Mouse (Mus musculus): Measurements from ENCODE around the gene Cdkl1.
A peak's percentile ranks its signal among the peaks of the same experiment; 100 is the strongest.

The Cdkl1 gene

DNA sequence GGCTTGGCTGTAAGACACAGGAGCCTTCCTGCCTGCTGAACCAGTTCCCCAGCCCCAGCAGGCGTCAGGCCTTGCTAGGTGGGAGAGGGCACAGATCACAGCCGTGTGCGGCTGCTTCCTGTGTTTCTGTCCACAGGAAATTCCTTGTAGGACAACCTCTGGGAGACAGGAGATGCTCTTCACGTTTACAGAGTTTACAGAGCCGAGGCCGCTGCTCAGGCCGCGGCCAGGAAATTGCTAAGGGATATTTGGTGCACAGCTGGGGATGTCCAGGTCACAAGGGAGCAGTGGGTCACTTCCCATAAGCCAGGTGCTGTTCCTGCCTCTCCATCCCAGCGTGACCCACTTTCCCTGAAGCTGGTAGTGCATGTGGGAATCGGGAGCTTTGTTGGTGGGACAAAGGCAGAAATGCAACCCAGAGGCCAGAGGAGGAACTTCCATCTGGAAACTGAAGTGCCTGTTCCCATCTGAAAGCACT, 39.2 kb downstream of the Cdkl1 start:
- no peak for DNase-seq (ENCODE audit: low spot score in 2 of 2)

DNA sequence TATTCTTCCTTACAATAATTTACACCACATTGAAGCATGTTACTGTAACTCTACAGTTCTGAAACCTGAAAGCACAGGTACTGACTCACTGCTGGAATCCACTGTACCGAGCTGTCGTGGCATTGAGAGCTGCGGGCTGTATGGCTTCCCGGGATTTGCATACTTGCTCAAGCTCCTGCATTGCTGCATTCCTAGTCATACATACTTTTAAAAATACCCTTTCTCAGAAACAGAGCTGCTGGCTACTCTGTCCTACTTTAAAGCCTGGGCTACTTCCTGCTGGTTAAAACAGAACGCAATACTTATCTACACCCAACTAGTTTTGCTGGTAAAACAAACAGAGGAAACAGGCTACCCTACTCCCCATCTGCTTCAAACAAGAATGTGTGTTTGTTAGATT, 46.9 kb downstream of the Cdkl1 start:
- no peak for DNase-seq (ENCODE audit: low spot score in 2 of 2)

DNA sequence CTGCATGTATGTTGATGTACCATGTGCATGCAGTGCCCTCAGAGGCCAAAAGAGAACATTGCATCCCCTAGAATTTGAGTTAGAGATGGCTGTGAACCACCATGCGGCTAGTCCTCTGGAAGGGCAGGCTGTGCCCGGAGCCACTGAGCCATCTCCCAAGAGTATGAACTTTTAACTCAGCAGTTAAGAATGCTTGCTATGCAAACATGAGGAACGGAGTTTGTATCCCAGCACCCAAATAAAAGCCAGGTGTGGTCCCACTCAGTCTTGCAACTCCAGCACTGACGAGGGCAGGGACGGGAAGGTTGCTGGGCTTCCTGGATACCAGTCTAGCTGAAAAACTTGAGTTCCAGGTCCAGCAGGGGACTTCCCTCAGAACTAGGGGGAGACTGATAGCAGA, 49.1 kb downstream of the Cdkl1 start:
- peak in 1 of 2 experiments; percentile 33 for DNase-seq (ENCODE audit: low spot score in 2 of 2)

DNA sequence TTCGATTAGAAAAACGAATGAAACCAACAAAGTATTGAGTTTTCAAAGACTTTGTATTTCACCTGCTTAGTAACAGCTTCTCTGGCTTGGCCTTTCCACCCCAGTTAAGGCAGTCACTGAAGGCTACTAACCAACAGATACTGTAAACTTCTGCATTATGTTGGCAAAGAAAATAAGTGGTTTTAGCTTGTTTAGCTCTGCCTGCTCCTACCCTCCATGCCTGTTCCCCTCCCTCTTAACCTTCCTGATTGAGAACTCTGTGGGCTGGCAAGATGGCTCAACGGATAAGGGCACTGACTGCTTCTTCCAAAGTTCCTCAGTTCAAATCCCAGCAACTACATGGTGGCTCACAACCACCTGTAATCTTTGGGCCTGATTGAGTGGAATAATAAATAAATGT, 57.1 kb downstream of the Cdkl1 start:
- no peak for DNase-seq (ENCODE audit: low spot score in 2 of 2)

DNA sequence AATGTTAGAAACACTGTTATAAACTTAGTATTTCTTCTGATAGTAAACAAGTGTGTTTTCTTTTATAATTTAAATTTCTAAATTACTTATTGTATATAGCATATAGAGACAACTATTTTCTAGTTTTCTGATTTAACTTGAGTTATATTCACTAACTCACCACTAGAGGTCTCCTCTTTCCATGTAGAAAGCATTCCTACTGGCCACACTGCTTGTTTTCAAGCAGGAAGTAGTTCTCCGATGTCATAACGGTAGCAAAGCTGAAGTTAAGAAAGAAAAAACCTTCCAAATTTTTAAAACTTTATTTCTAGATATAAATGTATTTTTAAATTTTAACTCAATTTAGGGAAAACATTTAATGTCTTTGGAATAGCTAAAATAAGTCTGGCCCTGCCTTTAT, 57.5 kb downstream of the Cdkl1 start:
- DNase-seq (ENCODE audit: low spot score in 2 of 2) = no peak

DNA sequence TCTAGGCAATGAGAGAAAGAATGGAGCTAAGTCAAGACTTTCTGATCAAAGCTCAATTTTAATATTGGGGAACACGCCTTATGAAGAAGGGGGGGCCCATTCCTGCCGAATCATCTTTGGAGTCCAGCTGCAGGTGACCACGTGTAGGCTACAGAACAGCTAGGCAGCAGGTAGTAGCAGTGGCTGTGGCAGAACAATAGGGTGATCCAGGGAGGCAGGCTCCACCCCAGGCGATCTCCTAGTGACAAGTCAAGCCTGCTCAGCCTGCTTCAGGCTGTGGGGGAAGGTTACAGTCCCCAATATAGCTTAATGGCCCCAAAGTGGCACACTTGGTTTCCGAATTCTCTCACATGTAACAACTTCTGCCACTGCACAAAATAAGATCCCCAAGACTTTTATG, 58.8 kb downstream of the Cdkl1 start:
- DNase-seq (ENCODE audit: low spot score in 2 of 2) = no peak

DNA sequence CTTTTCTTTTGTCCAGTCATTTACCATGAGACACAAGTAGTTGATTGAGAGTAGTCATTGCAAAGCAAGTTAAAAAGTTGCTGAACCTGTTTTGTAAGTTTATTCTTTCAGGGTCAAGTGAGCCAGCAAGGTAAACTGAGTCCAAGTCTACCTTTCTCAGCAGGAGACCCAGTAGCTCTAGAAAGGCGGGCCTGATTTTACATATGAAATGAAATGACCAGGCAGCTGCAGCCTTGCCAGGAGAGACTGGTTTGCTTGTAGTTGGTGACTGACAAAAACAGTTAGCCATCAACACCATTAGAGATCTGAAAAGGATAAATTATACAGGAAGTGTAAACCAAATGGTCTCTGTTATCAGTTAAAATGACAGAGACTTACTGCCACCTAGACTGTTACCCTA, 60.8 kb downstream of the Cdkl1 start:
- no peak for DNase-seq (ENCODE audit: low spot score in 2 of 2)

DNA sequence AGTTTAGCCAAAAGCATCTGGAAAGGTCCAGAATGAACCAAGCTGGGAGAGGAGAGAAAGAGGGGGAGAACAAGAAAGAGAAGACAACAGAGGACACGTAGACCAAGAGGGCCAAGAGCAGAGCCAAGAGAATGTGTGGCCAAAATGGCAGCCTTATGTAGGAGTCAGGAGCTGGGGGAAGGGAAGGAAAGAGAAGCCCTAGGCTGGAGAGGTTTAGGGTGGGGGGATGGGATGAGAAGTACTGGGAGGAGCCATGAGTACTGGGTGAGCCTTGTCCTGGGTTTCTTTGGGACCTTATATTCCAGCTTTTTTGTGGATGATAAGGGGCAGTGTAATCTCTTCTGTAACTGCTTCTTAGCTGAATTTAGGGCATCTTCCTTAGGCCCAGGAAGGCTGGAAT, 61.8 kb downstream of the Cdkl1 start:
- DNase-seq (ENCODE audit: low spot score in 2 of 2) = no peak

DNA sequence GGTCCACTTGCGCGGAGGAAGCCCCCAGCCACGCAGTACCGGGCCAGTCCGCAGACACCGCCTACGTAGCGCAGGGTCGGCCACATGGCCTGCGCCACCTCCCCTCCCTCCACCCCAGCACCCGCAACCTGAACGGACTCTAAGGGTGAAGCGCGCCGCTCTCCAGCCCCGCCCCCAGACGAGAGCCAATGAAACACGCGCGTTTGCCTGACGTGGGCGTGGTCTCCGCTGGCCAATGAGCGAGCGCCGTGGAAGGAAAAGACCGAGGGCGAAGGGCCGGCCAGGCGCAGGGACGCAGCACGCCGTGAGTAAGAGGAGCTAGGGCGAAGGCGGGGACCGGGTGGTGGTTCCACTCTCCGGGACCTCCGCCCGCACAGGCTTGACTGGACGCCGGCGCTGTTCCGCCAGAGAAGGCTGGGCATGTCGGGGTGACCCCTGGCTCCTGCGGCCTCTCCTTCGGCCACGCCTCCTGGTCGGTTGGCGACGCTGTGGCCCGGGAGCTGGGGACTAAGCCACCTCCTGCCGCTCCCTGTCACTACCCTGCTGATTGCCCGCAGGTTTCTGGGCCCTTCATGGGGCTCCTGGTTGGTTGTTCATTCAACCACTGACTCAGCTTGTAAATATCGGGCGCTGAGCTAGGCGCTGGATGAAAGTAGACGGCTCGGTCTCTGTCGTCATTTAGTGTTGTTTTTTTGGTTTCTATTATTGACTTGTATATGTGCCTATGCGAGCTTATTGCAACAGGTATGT, 66.2 kb downstream of the Cdkl1 start, which contains the start of the genes L2hgdh and Atp5s:
Gene L2hgdh, minus strand, starts transcription at position 163 of the 750 bp plus-strand sequence.
Gene Atp5s, plus strand, starts transcription at position 240 of the 750 bp plus-strand sequence.
- peak; percentile 94 to 96 for DNase-seq (ENCODE audit: low spot score in 2 of 2)

DNA sequence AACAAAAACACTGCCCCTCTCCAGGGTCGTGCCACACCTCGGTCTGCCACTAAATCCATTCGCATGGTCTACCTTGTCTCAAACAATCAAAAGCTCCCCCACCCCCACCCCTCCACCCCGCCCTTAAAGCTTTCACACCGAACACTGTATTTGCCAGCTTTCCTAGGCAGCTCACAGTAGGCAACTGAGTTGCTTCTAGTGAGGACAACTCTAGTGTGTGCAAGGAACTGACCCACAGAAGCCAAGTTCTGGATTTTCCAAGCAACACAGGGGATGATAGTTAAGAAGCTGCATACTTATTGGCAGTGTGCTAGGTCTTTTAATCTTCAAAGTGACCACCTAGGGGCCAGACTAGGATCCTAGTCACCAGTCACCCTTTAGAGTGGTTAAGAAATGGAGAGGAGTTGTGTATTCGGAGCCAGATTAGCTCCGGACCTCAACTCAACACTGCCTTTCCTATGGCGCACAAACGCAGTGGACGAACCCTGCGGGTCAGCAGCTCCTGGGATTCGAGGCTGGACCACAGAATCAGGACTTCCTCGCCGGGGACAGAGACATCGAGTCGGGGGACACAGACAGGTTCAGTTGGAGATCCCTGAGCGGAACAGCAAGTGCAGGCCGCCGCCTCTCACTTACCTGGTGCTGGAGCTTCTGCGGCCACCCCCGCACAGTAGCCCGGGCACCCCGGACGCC, 66.9 kb downstream of the Cdkl1 start:
- no peak for DNase-seq (ENCODE audit: low spot score in 2 of 2)

DNA sequence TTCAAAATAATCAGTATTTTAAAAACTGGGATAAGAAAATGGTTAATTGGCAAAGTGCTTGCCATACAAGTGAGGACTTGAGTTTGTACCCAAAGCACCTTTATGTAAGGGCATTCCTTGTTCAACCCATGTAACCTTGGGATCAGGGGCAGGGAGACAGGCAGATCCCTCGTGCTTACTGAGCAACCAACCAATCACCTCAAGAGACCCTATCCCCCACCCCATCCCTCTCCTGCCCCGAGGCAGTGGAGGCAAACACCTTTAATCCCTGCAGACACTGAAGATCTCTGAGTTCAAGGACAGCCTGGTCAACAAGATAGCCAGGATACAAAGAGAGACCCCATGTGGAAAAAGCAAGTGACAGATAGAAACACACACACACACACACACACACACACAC, 67.7 kb downstream of the Cdkl1 start:
- DNase-seq (ENCODE audit: low spot score in 2 of 2) = no peak

DNA sequence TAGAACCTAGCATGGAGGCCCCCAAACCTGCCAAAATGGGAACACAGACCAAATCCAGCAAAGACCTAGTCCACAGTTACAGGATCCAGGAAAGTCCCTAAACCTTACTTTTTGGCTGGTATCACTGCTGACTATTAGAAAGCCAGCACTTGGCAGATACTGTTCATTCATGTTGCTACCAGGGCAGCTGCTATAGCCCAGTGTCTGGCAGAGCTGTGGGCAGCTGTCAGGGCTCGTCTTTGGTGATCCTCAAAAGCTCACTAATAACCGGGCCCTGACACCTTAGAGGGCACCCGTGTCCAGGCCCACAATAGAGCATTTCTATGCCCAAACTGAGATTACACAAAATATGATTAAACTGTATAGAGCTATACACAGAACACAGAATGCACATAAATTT, 68.2 kb downstream of the Cdkl1 start:
- DNase-seq (ENCODE audit: low spot score in 2 of 2) = no peak

DNA sequence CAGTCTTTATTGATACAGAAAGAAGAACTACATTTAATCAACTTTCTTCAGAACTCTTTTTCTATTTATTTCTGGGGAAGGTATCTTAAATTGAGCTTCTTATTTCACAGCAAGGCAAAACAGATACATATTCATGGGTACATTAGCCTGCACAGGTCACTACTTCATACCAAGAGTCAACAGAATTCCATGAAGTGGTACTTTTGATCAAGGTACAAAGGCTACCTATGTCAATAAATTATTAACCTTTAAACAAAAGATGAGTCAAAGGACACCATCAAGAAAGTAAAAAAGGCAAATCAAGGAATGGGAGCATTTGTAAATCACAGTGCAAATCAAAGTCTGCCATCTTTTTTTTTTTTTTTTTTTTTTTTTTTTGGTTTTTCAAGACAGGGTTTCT, 77.4 kb downstream of the Cdkl1 start:
- no peak for DNase-seq (ENCODE audit: low spot score in 2 of 2)

DNA sequence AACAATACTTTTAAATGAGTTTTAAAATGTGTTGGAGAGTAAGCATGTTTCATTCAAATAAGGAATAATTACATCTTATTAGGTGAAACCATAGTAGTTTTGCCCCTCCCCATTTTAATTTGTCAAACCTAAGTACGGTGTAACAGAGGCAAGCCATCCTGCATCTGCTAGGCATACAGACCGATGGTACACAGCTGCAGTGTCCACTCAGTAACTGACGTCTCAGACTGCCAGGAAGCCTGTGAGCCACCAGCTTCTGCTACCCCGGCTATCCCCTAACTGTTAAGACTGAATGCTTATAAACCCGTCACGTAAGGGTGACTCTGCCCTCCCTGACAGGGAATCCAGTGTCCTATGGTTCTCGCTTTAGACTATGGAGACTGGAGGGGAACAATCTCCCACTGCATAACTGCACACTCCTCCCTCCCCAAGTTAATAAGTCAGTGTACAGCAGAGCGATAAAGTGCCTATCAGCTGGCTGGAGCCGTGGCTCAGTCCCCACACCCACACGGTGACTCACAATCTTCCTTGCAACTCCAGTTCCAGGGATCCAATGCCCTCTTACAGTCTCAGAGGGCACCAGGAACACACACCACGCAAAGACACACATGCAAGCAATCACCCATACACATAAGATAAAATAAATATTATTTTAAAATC, 86.1 kb downstream of the Cdkl1 start:
- DNase-seq (ENCODE audit: low spot score in 2 of 2) = no peak

DNA sequence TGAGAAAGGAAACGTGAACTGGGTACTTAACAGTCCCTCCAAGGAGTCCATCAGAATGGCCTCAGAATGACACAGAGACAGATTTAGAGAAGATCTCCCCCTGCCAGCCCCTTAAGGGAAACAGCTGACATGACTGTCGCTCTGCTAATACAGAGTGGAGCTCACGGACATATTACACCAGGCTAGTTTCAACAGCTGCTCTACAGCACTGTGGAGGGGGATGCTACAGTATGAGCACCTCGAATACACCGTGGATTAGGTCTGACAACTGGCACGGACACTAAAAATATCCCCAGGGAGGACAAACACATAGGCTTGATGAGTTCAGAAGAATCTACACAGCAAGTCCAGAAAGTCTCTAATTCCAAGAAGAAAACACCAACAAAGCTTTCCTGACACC, 92.7 kb downstream of the Cdkl1 start:
- DNase-seq (ENCODE audit: low spot score in 2 of 2) = no peak

Measured in urinary bladder, postnatal 4 days (tissue).